Mouse (Mus musculus) lung, embryonic 14.5 days (tissue): ENCODE data around the gene Hsp90ab1. TPM values are rescaled to one million over a fixed set of nuclear protein-coding genes. Genes with fewer than 3 reads are reported as not detected.

ENCODE experiments used
- ATAC-seq: fragments of 200-750 bp; cut with Nextera tagmentation; 2 replicates; pipeline ENCODE4 v1.8.0; 2017; ENCODE audit warnings: mild to moderate bottlenecking, moderate TSS enrichment, moderate library complexity; ENCODE audit not compliant: insufficient read depth
- DNase-seq: peaks from one replicate; pipeline ENCODE4 v3.0.0-alpha.2; 2015
- H3K27ac ChIP-seq: fragments of 300-500 bp; sonication (generic); 2 replicates; pipeline ENCODE4 v1.5.1; 2014; ENCODE audit warnings: low read depth, mild to moderate bottlenecking, moderate library complexity
- H3K27me3 ChIP-seq: fragments of 300-500 bp; sonication (generic); 2 replicates; pipeline ENCODE4 v1.6.1; 2014; ENCODE audit warnings: low read length, control low read depth; ENCODE audit not compliant: insufficient read depth
- H3K36me3 ChIP-seq: fragments of 300-500 bp; sonication (generic); 2 replicates; pipeline ENCODE4 v1.6.1; 2014; ENCODE audit warnings: control low read depth; ENCODE audit not compliant: insufficient read depth
- H3K4me1 ChIP-seq: fragments of 300-500 bp; sonication (generic); 2 replicates; pipeline ENCODE4 v1.6.1; 2014; ENCODE audit warnings: antibody characterized with exemption, control low read depth; ENCODE audit not compliant: insufficient read depth
- H3K4me2 ChIP-seq: fragments of 300-500 bp; sonication (generic); 2 replicates; pipeline ENCODE4 v1.6.1; 2014; ENCODE audit warnings: mild to moderate bottlenecking
- H3K4me3 ChIP-seq: fragments of 300-500 bp; sonication (generic); 2 replicates; pipeline ENCODE4 v1.5.1; 2014; ENCODE audit warnings: low read depth, low read length
- H3K9ac ChIP-seq: fragments of 300-500 bp; sonication (generic); 2 replicates; pipeline ENCODE4 v1.6.1; 2014
- H3K9me3 ChIP-seq: fragments of 300-500 bp; sonication (generic); 2 replicates; pipeline ENCODE4 v1.6.1; 2016; ENCODE audit warnings: low read depth, low read length, control low read depth
- CTCF ChIP-seq: IDR thresholded peaks from 2 replicates; pipeline ENCODE4 v1.5.1; 2016; ENCODE audit warnings: antibody characterized with exemption, low read depth
- WGBS: fragments of 180-500 bp; shearing (Covaris S2); extraction: QIAGEN DNeasy Blood & Tissue Kit; methylation state at CpG from one replicate; pipeline ENCODE4 v1.1.7; 2014; 5-methylcytosine and 5-hydroxymethylcytosine counted together
- polyA plus RNA-seq: library from polyadenylated mRNA; unstranded; fragments of >200 nt; fragmentation: Nextera tagmentation; extraction: Ambion mirVana; gene quantifications from 2 replicates; pipeline ENCODE4 v1.2.1, GENCODE M21; 2014

Gene Hsp90ab1
- polyA plus RNA-seq, 1 experiment from 2014 or later: 1,564 TPM

DNA sequence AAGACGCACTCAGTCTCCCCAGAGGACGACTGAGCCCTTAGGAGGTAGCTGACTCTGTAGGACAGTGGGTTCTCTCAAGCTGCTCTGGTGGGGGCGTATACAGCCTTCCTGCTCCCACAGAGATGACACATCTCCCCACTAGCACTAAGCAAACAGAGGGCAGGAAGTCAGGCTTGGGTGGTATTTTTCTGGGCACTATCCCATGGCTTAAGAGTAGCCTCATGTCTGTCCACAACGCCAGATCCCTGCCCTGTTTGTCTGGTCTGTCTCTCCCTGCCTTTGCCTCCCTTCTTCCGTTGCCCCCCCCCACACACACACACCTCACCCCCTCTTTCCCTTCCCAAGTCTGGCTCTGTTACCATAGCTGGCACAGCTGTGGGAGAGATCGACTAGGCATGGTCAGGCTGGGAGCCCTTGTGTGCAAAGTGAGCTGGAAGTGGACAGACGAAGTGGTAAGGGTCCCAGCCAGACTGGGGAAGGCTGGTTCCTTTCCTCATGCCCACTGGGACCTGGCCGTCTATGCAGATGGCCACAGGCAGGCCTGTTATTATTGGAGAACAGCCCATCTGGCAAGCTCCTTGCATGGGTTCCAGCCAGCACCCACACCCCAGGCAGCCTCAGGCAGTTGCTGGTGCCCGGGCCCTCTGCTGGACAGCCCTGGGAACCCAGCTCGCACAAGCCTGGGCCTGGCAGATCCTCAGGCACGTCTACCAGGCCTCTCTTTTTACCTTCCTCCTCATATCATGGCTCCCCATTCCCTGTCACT is 23.7 kb upstream of the Hsp90ab1 start:
- Histone ChIP-seq H3K27ac (no peak overlapping the region), H3K27me3 (peaks cover 13% of the 10 kb centered on the region; the same call in 1 of the 2 replicates), H3K4me3 (no peak overlapping the region), H3K36me3 (no peaks in the 10 kb centered on the region), H3K9ac (no peak overlapping the region), H3K4me2 (no peak overlapping the region), H3K9me3 (no peaks in the 10 kb centered on the region), H3K4me1 (peaks cover 44% of the 10 kb centered on the region)
- WGBS: 31% methylated on average over 11 of the region's 11 CpGs
- DNase-seq (peak; percentile 77), ATAC-seq (peak; percentile 52)
- TF ChIP-seq CTCF: peak; percentile 84

DNA sequence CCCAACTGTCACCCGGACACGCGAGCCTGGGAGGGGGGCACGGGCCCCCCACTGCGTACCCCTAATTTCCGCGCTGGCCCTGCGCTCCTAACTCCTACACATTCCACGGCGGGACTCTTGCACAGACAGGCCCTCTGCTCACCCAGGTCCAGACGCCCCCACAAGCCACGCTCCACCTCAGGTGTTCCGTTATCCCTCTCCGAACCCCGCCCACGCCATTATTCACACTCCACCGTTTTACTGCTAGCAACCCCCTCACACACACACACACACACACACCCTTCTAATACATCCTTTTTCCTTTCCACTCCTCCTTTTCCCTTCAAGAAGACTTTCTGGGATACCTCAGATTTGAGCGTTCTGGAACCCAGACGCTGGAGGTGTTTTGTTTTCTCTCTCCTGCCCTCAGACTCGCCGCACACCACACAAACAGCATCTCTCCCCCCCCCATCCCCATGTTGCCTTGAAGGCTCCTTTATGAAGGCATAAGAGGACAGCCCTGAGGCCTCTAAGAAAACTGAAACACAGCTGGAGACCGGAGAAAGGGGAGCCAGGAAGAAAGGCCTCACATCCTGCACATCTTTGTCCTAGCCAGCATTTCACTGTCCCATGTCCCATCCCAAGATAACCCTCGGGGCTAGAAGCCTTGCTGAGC is 22.8 kb upstream of the Hsp90ab1 start:
- peaks cover 42% of the 10 kb centered on the region for H3K4me1 ChIP-seq
- H3K27ac ChIP-seq: no peak overlapping the region; the same call in 1 of the 2 replicates
- ATAC-seq: no peak

DNA sequence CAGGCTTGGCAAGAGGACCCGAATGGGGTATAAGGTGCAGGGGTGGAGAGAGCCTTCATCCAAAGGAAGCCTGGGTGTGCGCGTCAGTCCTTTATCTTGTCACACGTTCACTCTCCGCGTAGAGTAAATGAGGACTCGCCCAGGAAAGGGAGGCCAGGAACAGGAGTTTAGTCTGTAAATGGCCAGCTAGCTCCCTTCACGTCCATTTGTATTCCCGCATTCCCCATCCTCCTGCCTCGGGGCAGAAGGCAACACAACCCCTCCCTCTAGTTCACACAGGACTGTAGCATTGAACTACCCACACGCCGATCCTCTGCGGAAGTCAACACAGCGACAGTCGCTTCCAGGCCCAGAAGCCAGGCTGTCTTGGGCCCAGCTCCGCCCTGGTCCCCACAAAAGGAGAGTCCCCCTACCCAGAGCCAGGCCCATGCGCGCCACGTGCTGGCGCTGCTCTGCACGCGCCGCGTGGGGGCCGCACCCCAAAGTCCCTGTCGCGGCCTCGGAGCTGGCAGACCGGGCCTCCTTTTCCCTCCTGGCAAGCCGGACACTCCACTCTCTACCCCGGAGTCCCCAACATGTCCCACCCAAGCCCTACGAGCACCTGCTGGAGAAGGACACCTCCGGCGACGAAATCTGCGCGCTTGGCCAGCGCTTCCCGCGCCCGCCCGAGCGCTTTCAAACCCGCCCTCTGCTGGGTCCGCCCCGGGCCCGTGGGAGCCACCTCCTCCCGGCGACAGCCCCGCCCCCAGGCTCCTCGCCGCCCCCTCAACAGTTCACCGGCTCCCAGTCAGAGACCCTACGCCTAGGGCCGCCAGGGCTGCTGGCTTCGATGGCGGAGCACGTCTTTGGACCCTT is 22.0 kb upstream of the Hsp90ab1 start:
- Histone ChIP-seq H3K27ac (peak overlapping the region; percentile 38; the same call in 1 of the 2 replicates), H3K27me3 (no peaks in the 10 kb centered on the region), H3K4me1 (peaks cover 42% of the 10 kb centered on the region), H3K9me3 (no peaks in the 10 kb centered on the region), H3K4me2 (peak overlapping the region; percentile 100), H3K9ac (peak overlapping the region; percentile 70), H3K36me3 (0 out of 2 replicates have a peak, but pooled peaks cover 4% of the 10 kb centered on the region), H3K4me3 (peak overlapping the region; percentile 63)
- TF ChIP-seq CTCF: no peak
- DNase-seq (peak; percentile 85), ATAC-seq (peak; percentile 81)
- under 1% methylated on average over 57 of the region's 58 CpGs for WGBS

More for the DNA sequence above, 22.8 kb upstream of the Hsp90ab1 start:
- Histone ChIP-seq H3K9me3 (no peaks in the 10 kb centered on the region), H3K4me3 (peak overlapping the region; percentile 63), H3K36me3 (no peaks in the 10 kb centered on the region), H3K4me2 (peak overlapping the region; percentile 100), H3K27me3 (peaks cover 3% of the 10 kb centered on the region; the same call in 1 of the 2 replicates), H3K9ac (peak overlapping the region; percentile 70)
- DNase-seq: no peak
- WGBS: 10% methylated on average over 23 of the region's 23 CpGs
- TF ChIP-seq CTCF: no peak

DNA sequence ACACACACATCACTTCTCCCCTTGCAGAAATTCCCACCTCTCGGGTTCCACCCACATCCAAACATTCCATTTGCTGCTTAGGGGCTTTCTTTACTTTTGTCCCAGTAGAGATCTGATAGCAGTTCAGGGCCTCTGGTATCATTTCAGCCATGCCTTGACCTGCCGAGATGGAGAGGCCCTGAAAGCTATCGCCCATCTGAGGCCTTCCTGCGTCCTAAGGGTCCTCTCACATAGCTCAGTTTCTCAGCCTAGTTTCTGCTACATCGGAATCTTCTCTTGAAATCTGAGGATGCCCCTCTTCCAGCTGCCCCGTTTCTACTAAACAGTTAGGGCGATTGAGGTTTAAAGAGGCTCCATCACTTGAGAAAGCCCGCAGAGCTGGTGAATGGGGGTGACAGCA is 21.1 kb upstream of the Hsp90ab1 start:
- TF ChIP-seq CTCF: no peak
- Histone ChIP-seq H3K9ac (no peak overlapping the region), H3K27ac (no peak overlapping the region), H3K4me2 (peak overlapping the region; percentile 100), H3K36me3 (peaks cover 14% of the 10 kb centered on the region; the same call in 1 of the 2 replicates), H3K4me1 (peaks cover 36% of the 10 kb centered on the region), H3K27me3 (no peaks in the 10 kb centered on the region), H3K4me3 (peak overlapping the region; percentile 63), H3K9me3 (no peaks in the 10 kb centered on the region)
- ATAC-seq (no peak), DNase-seq (no peak)
- WGBS: 36% methylated on average over 8 of the region's 8 CpGs

DNA sequence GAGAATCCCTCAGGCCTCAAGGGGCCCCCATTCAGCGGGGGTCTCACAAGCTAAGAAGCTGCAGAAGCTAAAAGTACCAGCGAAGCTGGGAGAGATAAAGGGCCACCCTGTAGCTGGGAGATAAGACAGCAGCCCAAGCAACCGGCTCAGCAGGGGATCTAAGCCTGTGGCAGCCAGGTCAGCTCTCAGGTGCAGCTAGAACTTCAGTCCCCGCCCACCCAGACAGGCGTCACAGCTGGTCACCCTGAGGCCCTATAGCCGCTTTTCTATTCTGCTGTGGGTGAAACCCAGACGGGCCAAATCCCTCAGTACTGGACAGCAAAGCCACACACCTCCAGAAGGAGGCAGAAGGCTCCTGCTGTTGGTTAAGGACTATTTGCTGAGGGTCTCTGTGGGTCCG is 20.4 kb upstream of the Hsp90ab1 start:
- DNase-seq: no peak
- peak; percentile 31; the same call in 1 of the 2 replicates for TF ChIP-seq CTCF
- Histone ChIP-seq H3K9ac (peak overlapping the region; percentile 29), H3K27me3 (no peaks in the 10 kb centered on the region), H3K4me3 (peak overlapping the region; percentile 63), H3K9me3 (no peaks in the 10 kb centered on the region), H3K4me1 (peaks cover 32% of the 10 kb centered on the region), H3K36me3 (peaks cover 16% of the 10 kb centered on the region; the same call in 1 of the 2 replicates), H3K4me2 (peak overlapping the region; percentile 100), H3K27ac (peak overlapping the region; percentile 55; the same call in 1 of the 2 replicates)
- ATAC-seq: no peak
- WGBS: 28% methylated on average over 8 of the region's 8 CpGs

DNA sequence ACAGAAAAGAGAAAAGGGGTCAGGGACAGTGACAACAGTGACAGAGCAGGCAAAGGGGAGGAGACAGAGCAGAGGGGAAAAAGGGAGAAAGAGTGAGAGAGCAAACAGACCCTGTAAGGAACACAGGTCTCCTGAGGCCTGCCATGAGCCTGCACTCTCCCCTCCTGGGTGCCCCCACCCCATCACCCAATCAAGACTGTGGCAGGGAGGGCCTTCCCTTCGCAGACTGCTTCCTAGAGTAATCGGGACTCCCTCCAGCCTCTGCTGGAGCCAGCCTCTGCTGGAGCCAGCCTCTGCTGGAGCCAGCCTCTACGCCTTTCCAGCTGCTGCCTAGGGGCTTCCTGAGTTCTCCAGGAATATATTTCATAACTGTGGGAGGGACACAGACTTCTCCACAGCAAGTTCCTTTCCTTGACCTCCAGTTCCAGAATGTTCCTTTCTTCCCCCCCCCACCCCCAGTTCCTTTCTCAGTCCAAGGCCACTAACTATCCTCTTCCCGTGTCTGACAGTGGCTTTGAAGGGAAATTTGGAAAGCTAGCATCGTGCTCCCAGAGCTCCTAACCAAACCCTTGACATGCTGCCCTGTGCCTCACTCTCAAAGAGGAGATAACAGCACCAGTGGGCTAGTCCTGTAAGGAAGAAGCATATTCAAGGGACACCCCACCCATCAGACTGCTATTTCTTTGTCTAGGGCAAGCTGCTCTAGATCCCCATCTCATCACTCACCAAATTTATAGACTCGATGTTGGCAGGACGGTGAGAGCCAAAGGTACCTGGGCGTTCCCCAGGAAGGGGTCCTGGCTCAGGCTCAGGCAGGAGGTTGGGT is 19.7 kb upstream of the Hsp90ab1 start:
- H3K27ac ChIP-seq: peak overlapping the region; percentile 55
- DNase-seq: peak; percentile 50
- H3K9ac ChIP-seq: peak overlapping the region; percentile 29
- peak overlapping the region; percentile 100 for H3K4me2 ChIP-seq
- WGBS: 41% methylated on average over 8 of the region's 8 CpGs
- peak overlapping the region; percentile 63; the same call in 1 of the 2 replicates for H3K4me3 ChIP-seq
- ATAC-seq: no peak
- H3K4me1 ChIP-seq: peaks cover 32% of the 10 kb centered on the region
- H3K36me3 ChIP-seq: peaks cover 16% of the 10 kb centered on the region; the same call in 1 of the 2 replicates
- no peak for TF ChIP-seq CTCF
- H3K27me3 ChIP-seq: no peaks in the 10 kb centered on the region
- no peaks in the 10 kb centered on the region for H3K9me3 ChIP-seq
